Mouse (Mus musculus): ENCODE results near the gene Ddx39b. TPM values are rescaled to one million over a fixed set of nuclear protein-coding genes. Genes with fewer than 3 reads are reported as not detected.
"Not testable (repeated sequence)": the region's sequence is repeated elsewhere in the genome, so short reads cannot be mapped to it uniquely, and the experiment has no call there.

Gene Ddx39b
- total RNA-seq, 2 experiments from 2014 or later = 83.3 to 97.3 TPM

GRCm38 (mm10) chr17:35255704-35256103 is 14.2 kb downstream of the Ddx39b start:
- intact Hi-C loops (cut with DNase I) = no loop called here

GRCm38 (mm10) chr17:35257378-35257777 is 15.8 kb downstream of the Ddx39b start:
- no peak for DNase-seq
- intact Hi-C loops (cut with DNase I) = no loop called here

More at GRCm38 (mm10) chr17:35255704-35256103, 14.2 kb downstream of the Ddx39b start:
- no peak for DNase-seq

DNA sequence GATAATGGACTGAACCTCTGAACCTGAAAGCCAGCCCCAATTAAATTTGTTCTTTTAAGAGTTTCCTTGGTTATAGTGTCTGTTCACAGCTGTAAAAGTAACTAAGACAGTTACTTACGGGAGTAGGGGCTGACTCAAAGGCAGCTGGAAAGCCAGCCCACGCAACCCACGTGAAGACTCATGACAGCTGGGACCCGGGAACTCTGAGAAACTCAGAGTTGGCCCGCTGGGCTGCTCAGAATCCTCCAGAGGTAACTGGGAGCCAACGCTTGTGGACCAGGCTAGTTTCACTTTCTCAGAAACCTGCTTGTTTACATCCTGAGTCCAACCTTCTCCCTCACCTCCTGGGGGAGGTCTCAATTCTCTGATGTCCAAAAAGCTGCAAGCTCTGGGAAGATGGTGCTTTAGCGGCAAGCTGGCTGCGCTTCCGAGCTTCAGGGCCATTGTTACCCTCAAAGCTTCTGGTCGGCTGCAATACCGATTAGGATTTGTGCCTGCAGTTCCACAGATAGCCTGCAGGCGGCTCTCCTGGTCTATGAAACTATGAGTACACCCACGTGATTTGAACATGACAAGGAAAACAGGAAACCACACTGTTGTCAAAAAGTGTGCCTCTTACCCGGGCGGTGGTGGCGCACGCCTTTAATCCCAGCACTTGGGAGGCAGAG is 16.4 kb downstream of the Ddx39b start:
- intact Hi-C loops (cut with DNase I) = loop anchor here (1.0 to 2.0 kb wide), 2 partner anchors 16 to 45 kb away; no protein-coding TSS in a partner anchor
- DNase-seq = peak; percentile 97 to 99

GRCm38 (mm10) chr17:35258492-35259478 is 17.2 kb downstream of the Ddx39b start:
- intact Hi-C loops (cut with DNase I) = loop anchor here (1.0 to 2.0 kb wide), 2 partner anchors 16 to 44 kb away; no protein-coding TSS in a partner anchor
- peak; percentile 53 to 64 for DNase-seq

DNA sequence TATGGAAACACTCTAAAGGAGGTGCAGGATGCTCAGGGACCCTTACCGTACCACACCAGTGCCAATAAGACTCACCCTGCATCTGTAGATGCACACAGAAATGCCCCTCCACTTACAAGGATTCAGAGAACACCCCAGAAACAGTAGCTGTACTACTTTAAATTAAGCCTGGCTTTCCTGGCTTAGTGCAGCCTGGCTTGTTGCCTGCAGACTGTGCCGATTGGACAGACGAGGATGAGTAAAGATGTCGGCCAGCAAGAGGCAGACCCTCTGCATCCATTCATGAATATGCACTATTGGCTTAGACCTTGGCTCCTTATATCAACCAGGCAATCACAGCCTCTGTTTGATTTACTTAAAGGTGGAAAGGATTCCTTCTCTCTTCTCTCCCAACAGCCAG is 18.1 kb downstream of the Ddx39b start:
- DNase-seq = no peak
- intact Hi-C loops (cut with DNase I) = loop anchor here (2.0 kb wide), 1 partner anchor 43 kb away; no protein-coding TSS in a partner anchor

DNA sequence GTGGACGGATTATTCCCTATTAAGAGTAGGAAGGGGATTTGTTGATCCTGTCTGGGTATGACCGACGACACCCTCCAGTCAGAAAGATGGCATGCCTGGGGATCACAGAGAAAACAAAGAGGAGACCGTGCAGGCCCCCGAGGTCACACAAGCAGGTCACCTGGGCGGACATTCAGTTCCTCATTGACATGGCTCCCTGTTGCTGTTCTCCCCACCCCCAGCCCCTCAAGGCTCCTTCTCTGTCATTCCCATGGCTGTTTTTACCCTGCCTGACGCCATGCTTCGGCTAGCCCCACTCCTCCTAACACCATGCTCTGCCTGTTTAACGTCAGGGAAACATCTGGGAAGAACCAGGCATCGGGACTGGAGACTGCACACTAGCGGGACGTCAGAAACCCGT is 20.1 kb downstream of the Ddx39b start:
- no peak for DNase-seq
- intact Hi-C loops (cut with DNase I) = no loop called here

DNA sequence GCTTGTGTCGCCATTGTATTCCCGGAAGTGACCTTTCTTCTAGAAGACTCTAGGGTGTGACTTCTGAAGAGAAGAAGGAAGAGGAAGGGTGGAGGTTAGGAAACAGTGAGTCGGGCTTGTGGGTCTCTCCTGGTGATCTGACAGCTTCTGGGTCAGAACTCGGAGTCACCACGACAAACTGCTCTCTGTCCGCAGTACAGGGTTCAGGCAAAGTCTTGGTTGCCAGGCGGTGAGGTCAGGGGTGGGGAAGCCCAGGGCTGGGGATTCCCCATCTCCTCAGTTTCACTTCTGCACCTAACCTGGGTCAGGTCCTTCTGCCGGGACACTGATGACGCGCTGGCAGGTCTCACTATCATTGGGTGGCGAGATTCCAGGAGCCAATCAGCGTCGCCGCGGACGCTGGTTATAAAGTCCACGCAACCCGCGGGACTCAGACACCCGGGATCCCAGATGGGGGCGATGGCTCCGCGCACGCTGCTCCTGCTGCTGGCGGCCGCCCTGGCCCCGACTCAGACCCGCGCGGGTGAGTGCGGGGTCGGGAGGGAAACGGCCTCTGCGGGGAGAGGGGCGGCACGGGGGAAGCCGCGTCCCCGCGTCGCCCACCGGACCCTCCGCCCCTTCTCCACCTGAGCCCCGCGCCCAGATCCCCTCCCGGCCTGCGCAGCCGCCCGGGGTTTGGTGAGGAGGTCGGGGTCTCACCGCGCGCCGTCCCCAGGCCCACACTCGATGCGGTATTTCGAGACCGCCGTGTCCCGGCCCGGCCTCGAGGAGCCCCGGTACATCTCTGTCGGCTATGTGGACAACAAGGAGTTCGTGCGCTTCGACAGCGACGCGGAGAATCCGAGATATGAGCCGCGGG is 21.3 kb downstream of the Ddx39b start, which contains the start of gene H2-D1:
TSS of gene H2-D1 (plus strand) at position 67 of the 859 bp plus-strand sequence.
- DNase-seq = peak; percentile 100
- intact Hi-C loops (cut with DNase I) = no loop called here

GRCm38 (mm10) chr17:35263523-35263883 is 22.0 kb downstream of the Ddx39b start:
- intact Hi-C loops (cut with DNase I) = no loop called here

DNA sequence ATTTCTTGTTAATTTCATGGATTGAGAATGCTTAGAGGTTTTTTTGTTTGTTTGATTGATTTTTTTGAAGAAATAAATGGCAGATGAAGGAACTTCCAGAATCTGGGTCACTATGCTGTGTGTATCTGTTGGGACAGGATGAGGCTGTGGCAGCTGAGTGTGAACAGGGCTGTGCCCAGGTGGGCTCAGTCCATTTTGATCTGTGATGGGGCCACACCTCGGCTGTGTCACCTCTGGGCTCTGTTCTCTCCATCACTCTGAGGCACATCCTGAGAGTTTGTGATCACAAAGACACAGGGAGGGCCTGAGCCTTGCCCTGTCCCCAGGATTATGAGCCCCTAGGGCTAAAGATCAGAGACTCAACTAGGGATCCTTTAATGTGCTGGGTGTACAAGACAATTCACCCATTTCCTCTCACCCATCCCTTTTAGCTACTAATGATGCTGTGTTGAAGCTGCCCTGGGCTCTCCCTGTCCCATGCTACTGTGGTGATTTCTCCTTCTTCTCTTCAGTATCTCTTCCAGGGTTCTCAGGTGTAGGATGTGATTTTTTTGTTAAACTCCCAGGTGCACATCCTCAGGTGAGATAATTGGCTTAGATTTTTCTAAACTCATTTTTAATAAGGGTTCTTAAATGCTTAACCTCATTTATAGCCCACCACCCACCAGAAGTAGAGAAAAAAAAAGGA is 26.0 kb downstream of the Ddx39b start:
- intact Hi-C loops (cut with DNase I) = no loop called here
- DNase-seq = no peak

More at GRCm38 (mm10) chr17:35263523-35263883, 22.0 kb downstream of the Ddx39b start:
- DNase-seq = peak; percentile 30 to 34

DNA sequence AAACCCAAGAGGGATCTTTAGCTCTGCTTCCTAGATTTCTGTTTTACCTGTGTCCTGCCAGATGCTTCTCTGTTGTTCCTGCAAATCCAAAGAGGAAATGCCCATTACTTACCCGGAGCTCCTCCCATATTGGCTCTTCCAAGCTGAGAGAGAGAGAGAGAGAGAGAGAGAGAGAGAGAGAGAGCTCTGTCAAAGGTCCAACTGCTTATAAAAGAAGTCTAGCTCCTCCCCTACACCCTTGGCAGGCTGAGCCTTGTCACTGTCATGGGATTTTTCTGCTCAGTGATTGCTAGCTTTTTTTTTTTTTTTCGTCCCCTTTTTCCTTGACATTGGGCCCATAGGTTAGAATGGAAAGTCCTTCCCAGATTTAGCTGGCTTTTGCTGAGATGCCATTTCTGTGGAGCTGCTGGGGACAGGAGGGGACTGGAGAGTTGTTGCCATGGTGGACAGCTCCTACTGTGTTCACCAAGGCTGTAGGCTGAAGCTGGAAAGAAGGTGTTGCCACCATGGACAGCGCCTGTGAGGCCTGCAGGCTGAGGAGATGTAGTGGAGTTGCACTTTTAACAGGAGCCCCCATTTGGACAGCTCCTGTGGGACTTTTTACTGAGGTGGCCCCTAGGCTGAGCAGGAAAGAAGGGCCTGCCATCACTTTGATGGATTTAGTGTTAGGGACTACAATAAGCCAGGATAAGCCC is 28.3 kb downstream of the Ddx39b start:
- DNase-seq = peak; percentile 39 to 43
- intact Hi-C loops (cut with DNase I) = loop anchor here (1.0 to 2.0 kb wide), 2 partner anchors 1275 to 1309 kb away; no protein-coding TSS in a partner anchor

- DNase-seq = no peak
- intact Hi-C loops (cut with DNase I) = no loop called here
Observed at GRCm38 (mm10) chr17:35272249-35272648, 30.7 kb downstream of the Ddx39b start.

GRCm38 (mm10) chr17:35274770-35275169 is 33.2 kb downstream of the Ddx39b start:
- intact Hi-C loops (cut with DNase I) = loop anchor here (1.0 kb wide), 2 partner anchors 16 to 1304 kb away; no protein-coding TSS in a partner anchor
- DNase-seq = peak; percentile 90 to 97

DNA sequence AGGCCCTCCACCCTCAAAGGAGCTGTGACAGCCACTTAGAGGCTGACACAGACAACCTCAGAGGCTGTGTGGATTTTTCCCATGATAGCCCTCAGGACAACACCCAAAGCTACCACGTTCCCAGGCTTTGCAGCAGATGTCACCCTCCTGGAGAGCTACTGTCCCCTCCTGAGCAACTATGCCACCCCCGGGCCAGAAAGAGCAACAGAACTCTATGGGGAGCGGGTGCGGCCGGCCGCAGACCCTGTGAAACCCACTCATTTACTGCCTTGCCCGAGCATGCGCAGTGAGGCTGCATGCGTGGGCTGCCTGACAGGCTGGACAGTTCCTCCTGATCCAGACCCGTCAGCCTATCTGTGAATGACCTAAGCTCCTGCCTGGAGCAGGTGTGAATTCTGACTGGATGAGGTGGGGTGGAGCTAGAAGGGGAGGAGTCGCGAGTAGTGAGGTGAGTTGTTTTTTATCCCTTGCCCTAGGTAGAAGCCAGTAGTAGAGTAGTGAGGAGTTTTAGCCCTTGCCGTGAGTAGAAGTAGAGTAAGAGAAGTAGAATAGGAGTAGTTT is 34.8 kb downstream of the Ddx39b start:
- intact Hi-C loops (cut with DNase I) = no loop called here
- no peak for DNase-seq

- DNase-seq = no peak
- intact Hi-C loops (cut with DNase I) = no loop called here
Observed at GRCm38 (mm10) chr17:35278049-35278448, 36.5 kb downstream of the Ddx39b start.

- DNase-seq = no peak
- intact Hi-C loops (cut with DNase I) = no loop called here
Observed at GRCm38 (mm10) chr17:35278957-35279688, 37.6 kb downstream of the Ddx39b start.

GRCm38 (mm10) chr17:35280276-35280675 is 38.7 kb downstream of the Ddx39b start:
- no peak for DNase-seq
- intact Hi-C loops (cut with DNase I) = no loop called here

GRCm38 (mm10) chr17:35285431-35285830 is 43.9 kb downstream of the Ddx39b start:
- DNase-seq = no peak
- intact Hi-C loops (cut with DNase I) = no loop called here

- intact Hi-C loops (cut with DNase I) = not testable (repeated sequence)
- peak; percentile 61 to 78 for DNase-seq
Observed at GRCm38 (mm10) chr17:35295796-35296195, 54.2 kb downstream of the Ddx39b start.
